Mouse (Mus musculus): ENCODE results near the gene Ehd2.
"Not testable (repeated sequence)": the region's sequence is repeated elsewhere in the genome, so short reads cannot be mapped to it uniquely, and the experiment has no call there.

Ehd2 gene

DNA sequence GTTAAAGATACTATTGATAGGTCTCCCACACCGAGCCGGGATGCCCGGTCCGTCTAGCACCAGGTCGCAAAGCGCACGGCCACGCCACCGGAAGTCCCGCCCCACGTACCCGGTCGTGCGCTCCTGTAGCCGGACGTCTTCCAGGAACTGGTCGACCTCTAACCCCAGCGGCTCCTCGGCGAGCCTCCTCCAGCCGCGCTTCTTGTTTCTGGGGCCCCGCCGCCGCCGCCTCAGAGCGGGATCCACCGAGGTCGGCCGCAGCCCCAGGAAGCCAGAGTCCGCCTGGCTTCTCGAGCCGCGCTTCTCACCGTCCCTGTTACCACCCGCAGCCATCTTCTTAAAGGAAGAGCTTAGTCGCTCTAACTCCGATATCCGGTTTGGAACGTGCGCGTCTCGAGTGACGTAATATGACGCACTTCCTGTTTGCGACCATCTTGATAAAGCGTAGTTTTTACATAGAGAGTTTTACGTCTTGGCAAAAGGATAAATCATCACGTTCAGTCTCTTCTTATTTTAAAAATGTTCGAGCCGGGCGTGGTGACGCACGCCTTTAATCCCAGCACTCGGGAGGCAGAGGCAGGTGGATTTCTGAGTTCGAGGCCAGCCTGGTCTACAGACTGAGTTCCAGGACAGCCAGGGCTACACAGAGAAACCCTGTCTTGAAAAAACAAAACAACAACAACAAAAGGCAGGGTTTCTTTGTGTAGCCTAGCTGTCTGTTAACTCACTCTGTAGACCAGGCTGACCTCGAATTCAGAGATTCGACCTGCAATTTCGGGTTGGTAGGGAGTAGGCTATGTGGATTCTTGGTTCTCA is 21.4 kb downstream of the Ehd2 start, which contains the start of gene Nop53:
Gene Nop53, minus strand, starts transcription at position 354 of the 816 bp plus-strand sequence.
- peak; percentile 98 for DNase-seq (ENCODE audit: low read depth, low spot score)

DNA sequence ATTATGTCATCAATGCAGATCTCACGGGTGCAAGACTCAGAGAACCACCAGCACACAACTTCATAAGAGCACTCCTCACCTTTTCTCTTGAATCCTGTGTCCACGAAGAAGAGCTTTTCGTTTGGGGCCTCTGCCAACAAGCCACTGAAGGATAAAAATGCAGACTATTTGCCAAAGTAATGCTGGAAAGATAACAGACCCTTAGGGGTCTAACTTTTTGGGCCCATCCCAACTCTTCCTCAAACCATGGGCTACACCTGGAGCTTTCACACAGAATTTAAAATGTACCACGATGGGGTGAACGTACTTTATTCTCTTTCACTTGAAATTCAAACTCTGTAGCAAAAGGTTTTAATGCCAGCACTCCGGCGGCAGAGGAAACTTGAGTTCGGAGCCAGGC is 22.2 kb downstream of the Ehd2 start:
- no peak for DNase-seq (ENCODE audit: low read depth, low spot score)

- DNase-seq (ENCODE audit: low read depth, low spot score) = no peak
These were observed 23.1 kb downstream of the Ehd2 start for GRCm38 (mm10) chr7:15944311-15944710.

DNA sequence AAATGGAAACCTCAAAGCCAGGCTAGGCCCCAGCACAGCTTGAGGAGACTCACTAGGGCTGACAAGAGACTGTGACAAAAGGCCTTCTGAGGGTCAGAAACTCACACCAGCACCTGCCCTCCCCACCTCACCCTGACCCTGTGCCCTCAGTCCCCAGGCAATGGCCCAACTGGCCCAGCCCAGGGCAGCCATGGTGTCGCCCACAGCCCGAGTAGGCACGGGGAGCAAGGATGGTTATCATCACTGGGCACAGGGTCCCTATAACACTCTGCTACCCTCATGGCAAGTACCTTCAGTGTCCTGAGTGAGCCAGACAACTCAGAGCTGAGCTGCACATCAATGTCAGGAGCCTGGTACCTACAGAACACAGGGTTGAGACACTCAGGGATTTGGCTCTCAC is 28.7 kb downstream of the Ehd2 start:
- DNase-seq (ENCODE audit: low read depth, low spot score) = no peak

DNA sequence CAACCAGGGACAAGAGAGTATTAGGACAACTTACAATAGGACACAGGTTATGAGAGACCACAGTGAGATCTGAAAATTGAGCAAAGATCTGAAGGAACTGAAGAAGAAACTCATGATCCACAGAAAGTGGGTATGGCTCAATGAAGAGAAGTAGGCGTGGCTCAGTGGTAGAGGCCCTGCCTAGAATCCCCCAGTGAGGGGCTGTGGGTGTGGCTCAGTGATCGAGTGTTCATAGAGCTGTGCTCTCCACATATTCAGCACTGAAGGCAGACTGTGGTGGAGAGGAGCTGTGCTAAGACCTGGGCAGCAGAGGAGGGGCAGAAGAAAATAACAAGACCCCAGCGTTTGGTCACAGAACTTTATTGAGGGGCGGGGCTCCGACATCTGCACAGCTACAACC is 29.9 kb downstream of the Ehd2 start:
- no peak for DNase-seq (ENCODE audit: low read depth, low spot score)

DNA sequence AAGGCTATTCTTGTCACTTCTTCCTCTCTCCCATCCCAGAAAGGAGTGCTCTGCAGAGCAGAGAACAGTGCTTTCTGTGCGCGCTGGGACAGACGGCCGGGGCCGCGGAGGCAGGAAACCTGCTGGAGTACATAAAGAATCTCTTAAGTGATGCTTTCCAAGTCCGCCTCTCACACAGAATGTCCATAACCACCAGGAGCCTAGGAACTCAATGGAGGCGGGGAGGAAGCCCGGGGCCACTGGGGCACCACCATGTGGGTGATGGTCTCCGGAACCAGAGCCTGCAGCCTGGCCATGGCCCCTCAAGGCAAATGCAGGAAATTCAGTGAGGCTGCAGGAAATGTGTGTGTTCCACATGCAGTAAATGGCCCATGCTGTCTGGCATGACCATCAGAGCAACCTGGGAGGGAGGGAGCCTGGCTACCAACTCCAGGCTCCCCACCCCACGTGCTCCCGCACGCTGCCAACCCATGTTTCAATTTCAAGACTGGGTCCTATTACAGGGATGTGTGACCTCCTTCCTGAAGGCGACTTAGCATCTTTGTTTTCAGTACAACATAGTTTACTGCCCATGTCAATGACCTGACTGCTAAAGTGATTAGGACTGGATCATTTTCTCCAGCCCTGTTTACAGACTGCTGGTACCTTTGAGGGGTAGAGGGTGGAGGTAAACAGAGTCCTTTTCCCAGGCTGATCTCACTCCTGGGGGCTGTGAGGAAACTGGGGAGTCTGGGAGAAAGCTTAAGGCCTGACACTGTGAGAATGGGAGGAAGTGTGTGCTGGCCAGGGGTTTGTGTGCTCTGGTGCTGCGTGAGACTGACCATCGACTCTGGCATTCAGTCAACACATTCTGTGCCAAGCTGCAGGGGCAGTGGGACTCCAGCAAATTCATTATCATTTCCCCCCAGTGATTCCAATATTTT is 33.7 kb downstream of the Ehd2 start:
- no peak for DNase-seq (ENCODE audit: low read depth, low spot score)

DNA sequence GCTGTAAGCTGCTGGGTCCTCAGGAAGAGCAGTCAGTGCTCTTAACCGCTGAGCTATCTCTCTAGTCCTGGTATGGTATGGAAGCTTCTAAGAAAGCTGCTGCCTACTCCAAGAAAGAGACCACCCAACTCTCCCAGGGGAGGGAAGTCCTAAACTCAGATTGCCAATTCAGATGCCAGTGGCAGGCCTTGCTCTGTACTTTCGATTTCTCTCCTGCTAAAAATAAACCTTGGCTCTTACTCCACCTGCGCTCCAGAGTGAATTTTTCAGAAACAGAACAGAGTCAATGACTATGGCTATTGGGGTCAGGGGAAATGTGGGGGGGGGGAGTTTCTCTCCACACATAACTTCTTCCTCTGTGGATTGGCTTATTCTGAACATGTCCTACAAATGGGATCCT is 35.7 kb downstream of the Ehd2 start:
- DNase-seq (ENCODE audit: low read depth, low spot score) = no peak

DNA sequence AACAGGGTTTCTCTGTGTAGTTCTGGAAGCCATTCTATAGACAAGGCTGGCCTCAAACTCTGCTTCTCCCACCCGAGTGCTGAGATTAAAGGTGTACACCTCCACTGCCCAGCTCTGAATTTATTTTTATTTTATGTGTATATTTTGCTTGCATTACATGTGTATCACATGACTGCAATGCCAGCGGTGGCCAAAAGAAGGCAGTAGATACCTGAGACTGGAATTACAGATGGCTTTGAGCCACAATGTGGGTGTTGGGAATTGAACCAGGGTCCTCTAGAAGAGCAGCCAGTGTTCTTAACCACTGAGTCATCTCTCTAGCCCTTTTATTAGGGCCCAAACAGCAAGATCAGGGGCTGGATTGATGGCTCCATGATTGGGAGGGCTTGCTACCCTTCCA is 36.8 kb downstream of the Ehd2 start:
- DNase-seq (ENCODE audit: low read depth, low spot score) = peak; percentile 33

DNA sequence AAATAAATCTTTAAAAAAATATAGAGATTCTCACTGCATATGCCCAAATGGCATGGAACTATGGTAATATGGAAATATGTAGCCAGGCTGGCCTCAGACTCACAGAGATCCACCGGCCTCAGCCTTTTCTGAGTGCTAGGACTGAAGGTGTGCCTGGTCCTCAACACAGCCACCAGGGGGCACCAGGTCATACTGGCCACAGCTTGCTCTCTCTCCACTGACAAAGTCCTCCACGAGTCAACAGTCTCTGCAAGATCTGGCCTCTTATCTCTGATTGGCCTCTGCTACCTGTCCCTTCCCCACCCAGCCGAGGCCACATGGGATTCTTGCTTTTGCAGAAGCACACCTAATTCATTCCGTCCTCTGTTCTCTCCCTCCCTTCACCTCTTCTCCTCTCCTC is 37.5 kb downstream of the Ehd2 start:
- peak; percentile 83 for DNase-seq (ENCODE audit: low read depth, low spot score)

DNA sequence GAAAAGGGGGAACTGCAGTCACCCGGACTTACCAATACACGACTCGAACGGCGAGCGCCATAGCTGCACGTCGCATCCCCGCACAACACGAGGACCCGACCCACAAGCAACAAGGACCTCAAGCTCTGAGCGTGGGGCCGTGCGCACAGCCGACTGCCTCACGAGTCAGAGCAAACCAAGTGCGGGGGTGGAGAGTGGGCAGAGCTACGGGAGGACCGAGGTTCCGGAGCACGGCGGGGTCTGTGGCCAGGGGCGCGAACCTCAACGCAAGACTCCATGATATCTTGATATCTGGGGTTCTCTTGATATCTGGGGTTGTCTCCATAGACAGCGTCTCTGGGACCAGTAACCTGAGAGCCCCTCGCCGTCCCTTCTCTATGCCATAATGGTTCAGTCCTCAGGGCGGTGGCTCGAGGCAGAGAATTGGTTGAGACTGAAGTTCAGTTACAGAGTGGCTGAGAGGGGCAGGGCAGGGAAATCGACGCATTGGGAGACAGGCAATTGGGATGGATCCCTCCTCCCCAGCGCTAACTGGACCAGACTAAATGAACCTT is 45.1 kb downstream of the Ehd2 start, which contains the start of gene Selenow:
Gene Selenow, minus strand, starts transcription at position 183 of the 554 bp plus-strand sequence.
- DNase-seq (ENCODE audit: low read depth, low spot score) = peak; percentile 96

DNA sequence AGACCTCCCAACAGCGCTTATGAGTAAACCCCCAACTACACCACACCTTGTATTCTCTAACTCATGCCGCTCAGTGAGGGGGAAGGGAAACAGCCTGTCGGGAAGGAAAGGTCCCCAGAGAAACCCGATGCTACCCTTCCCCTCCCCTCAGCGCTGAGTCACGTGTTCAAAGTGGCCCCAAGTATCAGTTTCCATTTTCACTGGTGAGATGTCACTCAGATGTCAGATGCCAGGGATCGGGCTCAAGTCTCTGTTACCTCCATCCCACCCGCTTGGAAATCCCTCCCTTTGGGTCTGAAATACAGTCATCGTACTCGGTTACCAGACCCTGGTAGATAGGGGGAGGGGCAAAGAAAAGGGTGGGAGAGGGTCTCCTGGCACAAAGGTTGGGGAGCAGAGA is 45.6 kb downstream of the Ehd2 start:
- peak; percentile 76 for DNase-seq (ENCODE audit: low read depth, low spot score)

DNA sequence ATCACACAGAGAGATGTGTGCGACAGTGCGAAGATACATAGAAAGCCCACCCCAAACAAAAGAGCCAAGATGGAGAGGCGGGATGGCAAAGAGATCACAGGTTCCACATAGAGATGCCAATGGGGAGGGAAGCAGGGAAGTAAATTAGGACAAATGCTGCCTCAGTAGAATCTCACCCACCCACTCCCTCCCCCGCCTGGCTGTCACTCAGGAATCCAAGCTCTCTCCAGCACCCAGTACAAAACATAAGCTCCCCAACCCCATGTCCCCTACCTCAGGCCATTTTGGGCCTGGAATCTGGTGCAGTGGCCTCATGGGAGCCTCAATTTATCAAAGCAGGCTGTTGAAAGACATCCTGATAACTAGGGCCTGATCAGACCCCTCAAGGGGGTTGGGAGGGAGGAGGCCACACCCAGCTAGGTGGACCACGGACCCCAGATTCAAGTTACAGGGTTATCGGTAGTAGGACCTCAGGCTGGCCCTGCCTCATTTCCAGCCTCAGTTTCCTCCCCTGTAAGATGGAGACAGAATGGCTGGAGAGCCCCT is 46.6 kb downstream of the Ehd2 start:
- DNase-seq (ENCODE audit: low read depth, low spot score) = no peak

DNA sequence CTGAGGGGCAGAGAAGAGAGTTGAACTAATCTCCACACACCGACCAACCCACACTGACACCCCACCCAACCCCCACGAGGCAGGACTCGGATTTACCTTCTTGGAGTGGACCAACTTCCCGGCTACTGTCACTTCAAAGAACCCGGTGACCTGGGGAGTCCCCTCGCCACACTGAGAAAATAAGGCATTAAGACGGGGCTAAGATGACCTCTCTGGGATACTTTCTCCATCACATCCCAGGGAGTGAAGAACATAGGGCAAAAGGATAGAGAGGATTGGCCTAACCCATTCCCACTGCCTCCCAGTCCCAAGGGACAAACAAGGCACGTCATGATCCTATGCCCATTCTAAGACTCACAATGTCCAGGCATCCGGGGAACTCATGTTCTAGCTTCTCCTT is 47.4 kb downstream of the Ehd2 start:
- DNase-seq (ENCODE audit: low read depth, low spot score) = no peak

GRCm38 (mm10) chr7:15918371-15918770 is 49.0 kb downstream of the Ehd2 start:
- no peak for DNase-seq (ENCODE audit: low read depth, low spot score)

GRCm38 (mm10) chr7:15916996-15917395 is 50.4 kb downstream of the Ehd2 start:
- DNase-seq (ENCODE audit: low read depth, low spot score) = no peak

GRCm38 (mm10) chr7:15916134-15916723 is 51.1 kb downstream of the Ehd2 start:
- DNase-seq (ENCODE audit: low read depth, low spot score) = no peak

- not testable (repeated sequence) for DNase-seq (ENCODE audit: low read depth, low spot score)
These were observed 51.7 kb downstream of the Ehd2 start for GRCm38 (mm10) chr7:15915695-15916094.

DNA sequence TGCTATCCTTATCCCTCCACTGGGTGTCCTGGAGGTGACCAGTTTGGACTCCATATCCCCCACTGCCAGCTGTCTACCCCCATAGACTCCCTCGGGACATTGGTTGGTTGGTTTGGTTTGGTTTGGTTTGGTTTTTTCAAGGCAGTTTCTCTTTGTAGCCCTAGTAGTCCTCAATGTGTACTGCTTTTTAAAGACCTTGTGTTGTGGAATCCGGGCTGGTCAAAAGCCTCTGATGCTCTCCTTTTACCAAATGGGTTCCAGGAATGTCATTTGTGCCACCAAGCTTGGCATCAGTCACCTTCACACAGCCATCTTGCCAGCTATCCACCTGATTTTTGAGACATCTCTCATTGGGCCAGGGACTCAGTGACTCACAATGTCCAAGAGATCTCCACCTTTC is 52.6 kb downstream of the Ehd2 start:
- DNase-seq (ENCODE audit: low read depth, low spot score) = no peak

DNA sequence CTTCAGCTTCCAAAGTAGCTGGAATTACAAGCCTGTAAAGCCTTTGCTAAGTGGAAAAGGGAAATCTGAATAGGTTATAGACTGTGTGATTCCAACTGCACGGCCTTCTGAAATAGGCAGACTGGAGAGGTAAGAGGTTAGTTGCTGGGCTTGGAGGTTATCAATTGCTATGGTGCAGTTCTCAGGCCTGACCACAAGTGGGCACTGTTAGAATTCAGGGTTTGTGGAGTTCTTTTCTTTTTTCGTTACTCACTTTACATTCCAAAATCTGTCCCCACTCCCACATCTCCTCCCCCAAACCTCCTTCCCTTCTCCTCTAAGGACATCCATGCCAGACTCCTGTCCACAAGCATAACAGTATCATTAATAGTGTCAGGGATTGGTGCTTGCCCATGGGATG is 53.1 kb downstream of the Ehd2 start:
- DNase-seq (ENCODE audit: low read depth, low spot score) = peak; percentile 77

DNA sequence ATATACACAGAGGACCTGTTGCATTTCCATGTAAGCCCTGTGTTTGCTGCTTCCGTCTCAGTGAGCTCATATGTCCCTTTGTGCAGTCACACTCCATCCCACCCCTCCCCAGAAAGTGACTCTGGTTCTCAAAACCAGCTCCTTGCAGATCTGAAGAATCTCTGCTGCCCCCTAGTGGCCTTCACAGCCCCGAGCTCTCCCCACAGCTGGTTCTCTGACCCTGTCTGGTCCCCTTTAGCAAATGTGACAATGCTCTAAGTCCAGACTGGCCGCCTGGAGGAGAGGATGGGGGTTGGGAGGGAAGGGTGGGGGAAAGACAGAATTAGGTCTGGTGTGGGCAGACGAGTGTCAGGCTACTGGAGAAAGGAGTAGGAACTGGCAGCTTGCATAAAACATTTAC is 55.2 kb downstream of the Ehd2 start:
- DNase-seq (ENCODE audit: low read depth, low spot score) = peak; percentile 87

DNA sequence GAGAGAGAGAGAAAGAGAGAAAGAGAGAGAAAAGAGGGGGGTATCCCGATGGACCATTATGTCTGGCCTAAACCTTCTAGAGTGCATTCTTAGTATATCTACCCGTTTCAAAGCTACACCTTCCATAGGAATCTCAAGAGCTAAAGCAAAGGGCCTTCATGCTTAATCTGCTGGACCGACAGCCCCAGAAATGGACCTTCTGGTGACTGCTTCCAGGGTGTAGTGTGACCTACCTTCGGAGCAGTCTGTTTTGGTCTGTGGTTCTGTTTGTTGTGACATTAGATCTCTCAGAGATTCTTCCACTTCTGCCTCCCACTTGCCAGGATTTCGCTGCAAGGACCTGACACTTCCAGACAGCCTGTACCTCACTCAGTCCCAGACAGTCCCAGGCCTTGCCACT is 56.8 kb downstream of the Ehd2 start:
- no peak for DNase-seq (ENCODE audit: low read depth, low spot score)

Measured in CD4-positive, CD25-positive, alpha-beta regulatory T cell, adult 2 months (primary cell).